Mouse (Mus musculus): ENCODE data around the gene Ppm1n. TPM values are rescaled to one million over a fixed set of nuclear protein-coding genes. Genes with fewer than 3 reads are reported as not detected.

Ppm1n gene
- polyA plus RNA-seq (2015; fragmentation: Nextera tagmentation; extraction: Ambion mirVana): 0.37 TPM in 1 of 2 replicates, not detected in the other

DNA sequence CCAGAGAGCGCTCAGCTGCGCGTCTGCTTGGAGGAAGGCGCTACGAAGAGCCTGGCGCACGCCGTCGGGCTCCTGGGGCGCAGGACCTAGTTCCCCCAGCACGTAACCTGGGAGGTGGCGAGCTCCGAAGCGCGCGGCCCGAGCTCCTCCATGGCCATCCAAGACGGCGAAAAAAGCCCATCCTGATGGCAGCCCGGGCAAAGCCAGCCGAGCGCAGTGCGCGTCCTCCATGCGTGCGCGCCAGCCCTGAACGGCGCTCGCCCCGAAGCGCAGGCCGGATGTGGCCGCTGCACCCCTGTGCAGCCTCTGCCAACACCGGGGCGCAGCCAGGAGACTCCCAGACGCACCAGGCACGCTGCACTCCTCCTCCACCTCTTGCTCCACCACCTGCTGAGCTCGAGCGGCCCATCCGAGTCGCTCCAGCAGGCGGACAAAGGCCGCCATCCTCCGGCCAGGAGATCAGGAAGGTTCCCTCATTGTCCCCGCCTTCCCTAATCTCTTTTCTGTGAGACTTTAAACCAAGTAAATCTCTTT lies at the start of gene Ppm1n:
Ppm1n (minus strand) TSS at position 484 of the 534 bp plus-strand sequence.

DNA sequence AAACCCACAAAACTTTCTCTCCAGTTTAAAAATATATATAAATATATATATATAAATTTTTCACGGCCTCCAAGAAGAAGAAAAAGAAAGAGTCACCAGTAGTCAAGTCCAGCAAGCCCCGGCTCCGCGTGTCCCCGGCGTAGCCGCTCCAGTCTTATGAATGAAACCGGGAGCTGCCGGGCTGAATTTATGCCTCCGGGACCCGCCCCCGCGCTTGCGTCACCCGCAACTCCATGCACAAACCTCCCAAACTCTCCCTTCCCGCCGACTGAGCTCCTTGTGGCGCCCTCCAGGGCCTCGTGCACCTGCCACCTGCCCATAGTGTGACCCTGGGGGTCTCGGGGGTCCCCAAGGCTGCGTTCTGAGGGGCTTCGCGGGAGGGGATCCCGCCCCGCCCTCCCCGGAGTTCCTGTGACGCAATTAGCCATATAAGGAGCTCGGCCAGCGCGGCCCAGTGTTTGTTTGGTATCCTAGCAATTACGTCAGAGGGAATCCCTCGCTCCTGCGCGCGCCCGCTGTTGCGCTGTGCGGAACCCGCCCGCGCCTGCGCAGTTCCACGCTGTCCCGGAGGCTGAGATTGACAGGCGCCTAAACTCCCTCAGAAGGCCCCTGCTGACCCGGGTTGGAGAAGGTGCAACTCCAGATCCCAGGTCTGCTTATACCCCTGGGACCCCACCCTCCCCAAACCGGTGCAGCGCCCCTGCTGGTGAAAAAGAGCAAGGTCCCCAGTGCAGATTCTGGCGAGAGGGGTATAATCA lies 30.2 kb upstream of the Ppm1n start, which contains the start of gene Fosb:
Fosb (minus strand) TSS at position 168 of the 758 bp plus-strand sequence.

DNA sequence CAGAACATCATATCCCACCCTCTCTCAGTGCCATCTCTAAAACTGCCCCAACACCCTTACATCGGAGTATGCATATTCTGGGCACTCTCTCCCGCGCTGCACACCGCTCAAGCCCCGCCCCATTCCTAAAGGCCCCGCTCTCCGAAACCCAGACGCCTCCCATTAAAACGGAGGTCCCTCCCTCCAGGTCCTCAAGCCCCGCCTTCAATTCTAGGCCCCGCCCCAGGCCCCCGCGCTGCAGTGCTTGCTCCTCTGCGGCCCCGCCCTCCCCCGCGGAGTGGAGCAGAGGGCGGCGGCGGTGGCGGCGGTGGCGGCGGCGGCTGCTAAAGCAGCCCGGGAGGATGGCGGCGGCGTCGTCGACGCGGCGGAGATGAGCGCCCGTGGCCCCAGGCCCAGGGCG lies 2.5 kb upstream of the Ppm1n start, which contains the start of gene Rtn2:
Rtn2 (plus strand) TSS at position 240 of the 400 bp plus-strand sequence.

DNA sequence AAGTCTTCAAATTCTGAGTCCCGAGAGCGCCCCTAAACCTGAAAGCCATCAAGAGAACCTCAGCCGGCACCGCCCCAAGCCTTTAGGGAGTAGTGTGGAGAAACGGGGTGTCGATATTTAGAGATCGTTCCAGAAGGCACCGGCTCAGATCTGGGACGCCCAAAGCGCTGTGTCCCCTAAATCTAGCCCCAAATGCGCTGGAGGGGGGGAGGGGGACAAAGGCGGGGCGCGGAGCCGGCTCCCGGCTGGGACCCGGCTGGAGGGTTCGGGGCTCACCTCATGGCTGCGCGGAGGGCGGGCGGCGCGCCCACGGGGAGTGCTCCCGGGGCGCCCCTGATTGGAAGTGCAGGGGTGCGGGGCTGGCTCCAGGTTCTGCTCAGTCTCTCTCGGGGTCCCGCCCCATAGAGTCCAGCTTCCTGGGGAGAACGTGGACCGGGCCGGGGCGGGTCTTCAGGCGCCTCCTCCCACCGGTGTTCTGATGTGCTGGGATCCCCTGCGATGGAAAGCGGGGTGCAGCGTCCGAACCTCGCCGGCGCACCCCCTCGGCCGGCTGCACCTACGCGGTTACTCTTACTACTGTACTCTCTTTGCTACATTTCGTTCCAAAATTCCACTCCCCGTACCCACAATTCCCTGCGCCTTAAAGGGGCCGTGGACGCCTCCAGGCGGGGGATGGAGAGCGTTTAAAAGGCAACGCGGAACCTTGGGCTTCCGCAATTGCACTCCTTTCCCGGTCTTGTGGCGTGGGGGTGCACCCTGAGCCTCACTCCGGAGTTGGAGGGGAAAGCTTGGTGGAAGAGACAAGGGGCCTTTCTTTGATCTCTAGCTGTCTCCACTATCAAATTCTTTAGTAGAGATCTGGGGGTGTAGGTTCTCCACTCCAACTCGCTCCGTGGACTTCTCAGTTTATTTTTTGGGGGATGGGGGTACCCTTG lies 8.4 kb downstream of the Ppm1n start, which contains the start of gene Vasp:
Vasp (minus strand) TSS at position 580 of the 935 bp plus-strand sequence.

DNA sequence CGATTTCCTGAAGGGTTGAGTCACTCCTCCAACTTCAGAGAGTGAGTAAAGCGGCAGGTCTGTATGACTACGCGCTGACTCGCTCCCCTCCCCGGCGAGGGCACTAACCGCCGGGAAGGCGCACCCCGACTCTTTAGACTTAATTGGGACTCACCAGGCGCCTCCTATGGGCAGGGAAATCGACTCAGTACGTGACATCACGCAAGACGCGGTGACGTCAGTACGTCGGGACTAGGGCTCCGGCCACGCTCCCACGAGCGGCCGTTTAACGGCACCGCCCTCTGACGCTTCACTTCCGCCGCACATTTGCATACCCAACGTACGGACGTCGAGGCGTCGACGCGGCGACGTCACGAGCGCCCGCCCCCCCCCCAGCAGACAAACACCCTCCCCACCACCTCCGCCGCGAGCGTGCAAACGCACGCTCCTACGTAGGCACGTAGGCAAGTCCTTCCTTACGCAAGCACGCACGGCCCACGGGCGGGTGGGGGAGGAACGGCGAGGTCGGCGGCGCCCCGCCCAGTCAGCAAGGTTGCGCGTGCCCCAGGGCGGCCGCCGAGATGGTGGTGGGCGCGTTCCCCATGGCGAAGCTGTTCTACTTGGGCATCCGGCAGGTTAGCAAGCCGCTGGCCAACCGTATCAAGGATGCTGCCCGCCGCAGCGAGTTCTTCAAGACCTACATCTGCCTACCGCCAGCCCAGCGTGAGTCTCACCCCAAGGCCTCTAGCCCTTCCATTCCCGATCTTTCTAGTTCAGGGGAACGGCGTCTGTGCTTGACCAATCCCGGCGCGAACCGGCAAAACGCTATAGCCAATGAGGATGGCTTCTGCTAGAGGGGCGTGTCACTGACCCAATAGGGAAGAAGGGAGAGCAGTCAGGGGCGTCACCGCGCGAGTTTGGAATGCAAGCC lies 51.7 kb downstream of the Ppm1n start, which contains the start of gene Opa3:
Opa3 (plus strand) TSS at position 452 of the 910 bp plus-strand sequence.

Other genes starting within 250 kb of the Ppm1n start
- gene Rsph6a, start 225.4 kb downstream of the Ppm1n start, polyA plus RNA-seq (2015; fragmentation: Nextera tagmentation; extraction: Ambion mirVana): not detected in 2 replicates
- 7.3 and 9.4 TPM in 2 replicates for gene Dmwd, start 203.8 kb downstream of the Ppm1n start, polyA plus RNA-seq (2015; fragmentation: Nextera tagmentation; extraction: Ambion mirVana)
- 567 and 705 TPM in 2 replicates for gene Dmpk, start 196.2 kb downstream of the Ppm1n start, polyA plus RNA-seq (2015; fragmentation: Nextera tagmentation; extraction: Ambion mirVana)
- 28.4 and 30.6 TPM in 2 replicates for gene Six5, start 185.5 kb downstream of the Ppm1n start, polyA plus RNA-seq (2015; fragmentation: Nextera tagmentation; extraction: Ambion mirVana)
- 0.71 and 1.3 TPM in 2 replicates for gene Gm4969, start 161.7 kb downstream of the Ppm1n start, polyA plus RNA-seq (2015; fragmentation: Nextera tagmentation; extraction: Ambion mirVana)
- gene Fbxo46, start 160.2 kb downstream of the Ppm1n start, polyA plus RNA-seq (2015; fragmentation: Nextera tagmentation; extraction: Ambion mirVana): 5.8 and 6.1 TPM in 2 replicates
- 11.9 and 12.2 TPM in 2 replicates for gene Qpctl, start 130.8 kb downstream of the Ppm1n start, polyA plus RNA-seq (2015; fragmentation: Nextera tagmentation; extraction: Ambion mirVana)
- 189 and 191 TPM in 2 replicates for gene Snrpd2, start 130.3 kb downstream of the Ppm1n start, polyA plus RNA-seq (2015; fragmentation: Nextera tagmentation; extraction: Ambion mirVana)
- gene Gipr, start 113.9 kb downstream of the Ppm1n start, polyA plus RNA-seq (2015; fragmentation: Nextera tagmentation; extraction: Ambion mirVana): 0.37 and 0.49 TPM in 2 replicates
- 26.0 and 26.1 TPM in 2 replicates for gene Eml2, start 103.6 kb downstream of the Ppm1n start, polyA plus RNA-seq (2015; fragmentation: Nextera tagmentation; extraction: Ambion mirVana)
- gene Gpr4, start 67.5 kb downstream of the Ppm1n start, polyA plus RNA-seq (2015; fragmentation: Nextera tagmentation; extraction: Ambion mirVana): 13.5 and 15.9 TPM in 2 replicates
- gene Opa3, start 51.7 kb downstream of the Ppm1n start, polyA plus RNA-seq (2015; fragmentation: Nextera tagmentation; extraction: Ambion mirVana): 24.9 and 26.7 TPM in 2 replicates
- gene Vasp, start 8.2 kb downstream of the Ppm1n start, polyA plus RNA-seq (2015; fragmentation: Nextera tagmentation; extraction: Ambion mirVana): 110 and 122 TPM in 2 replicates
- gene Rtn2, start 2.6 kb upstream of the Ppm1n start, polyA plus RNA-seq (2015; fragmentation: Nextera tagmentation; extraction: Ambion mirVana): 19.9 and 21.9 TPM in 2 replicates
- gene Fosb, start 30.0 kb upstream of the Ppm1n start, polyA plus RNA-seq (2015; fragmentation: Nextera tagmentation; extraction: Ambion mirVana): 0.57 and 0.75 TPM in 2 replicates
- 48.3 and 53.8 TPM in 2 replicates for gene Ercc1, start 64.7 kb upstream of the Ppm1n start, polyA plus RNA-seq (2015; fragmentation: Nextera tagmentation; extraction: Ambion mirVana)
- 13.3 and 13.8 TPM in 2 replicates for gene Cd3eap, start 79.4 kb upstream of the Ppm1n start, polyA plus RNA-seq (2015; fragmentation: Nextera tagmentation; extraction: Ambion mirVana)
- gene Ppp1r13l, start 79.7 kb upstream of the Ppm1n start, polyA plus RNA-seq (2015; fragmentation: Nextera tagmentation; extraction: Ambion mirVana): 9.7 and 11.9 TPM in 2 replicates
- gene Ercc2, start 101.9 kb upstream of the Ppm1n start, polyA plus RNA-seq (2015; fragmentation: Nextera tagmentation; extraction: Ambion mirVana): 5.6 and 5.9 TPM in 2 replicates
- 4.7 and 5.9 TPM in 2 replicates for gene Klc3, start 124.0 kb upstream of the Ppm1n start, polyA plus RNA-seq (2015; fragmentation: Nextera tagmentation; extraction: Ambion mirVana)
- gene Ckm, start 124.7 kb upstream of the Ppm1n start, polyA plus RNA-seq (2015; fragmentation: Nextera tagmentation; extraction: Ambion mirVana): 875 and 934 TPM in 2 replicates
- 3.7 and 4.3 TPM in 2 replicates for gene Mark4, start 178.8 kb upstream of the Ppm1n start, polyA plus RNA-seq (2015; fragmentation: Nextera tagmentation; extraction: Ambion mirVana)
- 0.29 and 0.47 TPM in 2 replicates for gene Exoc3l2, start 183.3 kb upstream of the Ppm1n start, polyA plus RNA-seq (2015; fragmentation: Nextera tagmentation; extraction: Ambion mirVana)
- gene Bloc1s3, start 228.3 kb upstream of the Ppm1n start, polyA plus RNA-seq (2015; fragmentation: Nextera tagmentation; extraction: Ambion mirVana): 1.5 and 2.0 TPM in 2 replicates
- gene Trappc6a, start 228.3 kb upstream of the Ppm1n start, polyA plus RNA-seq (2015; fragmentation: Nextera tagmentation; extraction: Ambion mirVana): 82.5 and 88.1 TPM in 2 replicates
- gene Nkpd1, start 237.8 kb upstream of the Ppm1n start, polyA plus RNA-seq (2015; fragmentation: Nextera tagmentation; extraction: Ambion mirVana): 0.27 and 0.49 TPM in 2 replicates